Mouse (Mus musculus) forebrain, embryonic 15.5 days (tissue): ENCODE measurements around the gene G430095P16Rik. TPM values are rescaled to one million over a fixed set of nuclear protein-coding genes. Genes with fewer than 3 reads are reported as not detected.

Experiments
- polyA plus RNA-seq: library from polyadenylated mRNA; unstranded; fragments of >200 nt; fragmentation: Nextera tagmentation; extraction: Ambion mirVana; gene quantifications from 2 replicates; pipeline ENCODE4 v1.2.1, GENCODE M21; 2015

G430095P16Rik gene
- polyA plus RNA-seq, 1 experiment from 2014 or later, result 2.7 TPM

Other genes with a start within 250 kb of the G430095P16Rik start
- gene Ier2, start 60.2 kb upstream of the G430095P16Rik start, polyA plus RNA-seq, result 26.0 and 33.4 TPM in 2 replicates
- gene Trmt1, start 36.7 kb upstream of the G430095P16Rik start, polyA plus RNA-seq, result 62.4 and 64.0 TPM in 2 replicates
- 15.5 and 16.4 TPM in 2 replicates for gene Nacc1, start 35.1 kb upstream of the G430095P16Rik start, polyA plus RNA-seq
- 2.1 and 2.5 TPM in 2 replicates for gene Lyl1, start 21.6 kb upstream of the G430095P16Rik start, polyA plus RNA-seq
- 413 and 445 TPM in 2 replicates for gene Nfix, start 77.3 kb downstream of the G430095P16Rik start, polyA plus RNA-seq
- 8.1 and 8.9 TPM in 2 replicates for gene Dand5, start 99.8 kb downstream of the G430095P16Rik start, polyA plus RNA-seq
- gene Gadd45gip1, start 108.5 kb downstream of the G430095P16Rik start, polyA plus RNA-seq, result 36.3 and 39.9 TPM in 2 replicates
- 82.1 and 85.1 TPM in 2 replicates for gene Rad23a, start 117.7 kb downstream of the G430095P16Rik start, polyA plus RNA-seq
- 559 and 575 TPM in 2 replicates for gene Calr, start 123.9 kb downstream of the G430095P16Rik start, polyA plus RNA-seq
- 122 and 127 TPM in 2 replicates for gene Farsa, start 134.0 kb downstream of the G430095P16Rik start, polyA plus RNA-seq
- gene Syce2, start 149.1 kb downstream of the G430095P16Rik start, polyA plus RNA-seq, result 55.0 and 64.4 TPM in 2 replicates
- gene Gcdh, start 170.9 kb downstream of the G430095P16Rik start, polyA plus RNA-seq, result 36.2 and 37.4 TPM in 2 replicates
- 0.75 and 0.87 TPM in 2 replicates for gene Klf1, start 178.9 kb downstream of the G430095P16Rik start, polyA plus RNA-seq
- 5.6 TPM in 2 replicates for gene Dnase2a, start 185.6 kb downstream of the G430095P16Rik start, polyA plus RNA-seq
- gene Mast1, start 214.4 kb downstream of the G430095P16Rik start, polyA plus RNA-seq, result 48.3 and 52.5 TPM in 2 replicates
- 2.0 and 2.3 TPM in 2 replicates for gene Rtbdn, start 224.0 kb downstream of the G430095P16Rik start, polyA plus RNA-seq
- not detected in 2 replicates for gene Gm49661, start 246.4 kb downstream of the G430095P16Rik start, polyA plus RNA-seq
- gene Prdx2, start 246.6 kb downstream of the G430095P16Rik start, polyA plus RNA-seq, result 1,445 and 1,467 TPM in 2 replicates
- 96.4 and 98.5 TPM in 2 replicates for gene Rnaseh2a, start 246.8 kb downstream of the G430095P16Rik start, polyA plus RNA-seq